Mouse (Mus musculus) forebrain, embryonic 13.5 days (tissue): ENCODE results near the gene Sall2. TPM values are rescaled to one million over a fixed set of nuclear protein-coding genes. Genes with fewer than 3 reads are reported as not detected.
"Not testable (repeated sequence)": the region's sequence is repeated elsewhere in the genome, so short reads cannot be mapped to it uniquely, and the experiment has no call there.

Experiments used
- ATAC-seq: fragments of 200-750 bp; cut with Nextera tagmentation; 2 replicates; pipeline ENCODE4 v1.8.0; 2017
- H3K27ac ChIP-seq: fragments of 300-500 bp; sonication (generic); 2 replicates; pipeline ENCODE4 v1.5.1; 2015; ENCODE audit warnings: inconsistent platforms, mild to moderate bottlenecking, moderate library complexity
- H3K27me3 ChIP-seq: fragments of 300-500 bp; sonication (generic); 2 replicates; pipeline ENCODE4 v1.6.1; 2015; ENCODE audit warnings: mild to moderate bottlenecking, inconsistent platforms
- H3K36me3 ChIP-seq: fragments of 300-500 bp; sonication (generic); 2 replicates; pipeline ENCODE4 v1.6.1; 2015; ENCODE audit warnings: mild to moderate bottlenecking, inconsistent platforms; ENCODE audit not compliant: poor library complexity, severe bottlenecking
- H3K4me1 ChIP-seq: fragments of 300-500 bp; sonication (generic); 2 replicates; pipeline ENCODE4 v1.6.1; 2015; ENCODE audit warnings: inconsistent platforms
- H3K4me2 ChIP-seq: fragments of 300-500 bp; sonication (generic); 2 replicates; pipeline ENCODE4 v1.6.1; 2015; ENCODE audit warnings: inconsistent platforms, mild to moderate bottlenecking, moderate library complexity
- H3K4me3 ChIP-seq: fragments of 300-500 bp; sonication (generic); 2 replicates; pipeline ENCODE4 v1.5.1; 2015; ENCODE audit warnings: mild to moderate bottlenecking, inconsistent platforms
- H3K9ac ChIP-seq: fragments of 300-500 bp; sonication (generic); 2 replicates; pipeline ENCODE4 v1.6.1; 2015; ENCODE audit warnings: mild to moderate bottlenecking, inconsistent platforms
- H3K9me3 ChIP-seq: fragments of 300-500 bp; sonication (generic); replicated peaks from 2 replicates; pipeline ENCODE4 v1.6.1; 2016; ENCODE audit warnings: inconsistent platforms
- WGBS: fragments of 180-500 bp; shearing (Covaris S2); methylation state at CpG from one replicate; pipeline ENCODE4 v1.1.7; 2015; 5-methylcytosine and 5-hydroxymethylcytosine counted together
- polyA plus RNA-seq: library from polyadenylated mRNA; unstranded; fragments of >200 nt; fragmentation: Nextera tagmentation; extraction: Ambion mirVana; gene quantifications from 2 replicates; pipeline ENCODE4 v1.2.1, GENCODE M21; 2015

Sall2 gene
- polyA plus RNA-seq, 1 experiment from 2014 or later = 38.2 TPM

- H3K36me3 ChIP-seq = peaks cover 44% of the 10 kb centered on the region
- H3K4me1 ChIP-seq = peaks cover 60% of the 10 kb centered on the region
- ATAC-seq = peak; percentile 88
- H3K27me3 ChIP-seq = no peaks in the 10 kb centered on the region
- H3K27ac ChIP-seq = peak overlapping the region; percentile 94
- no peaks in the 10 kb centered on the region for H3K9me3 ChIP-seq
- peak overlapping the region; percentile 91 for H3K4me2 ChIP-seq
- H3K4me3 ChIP-seq = peak overlapping the region; percentile 69
- H3K9ac ChIP-seq = peak overlapping the region; percentile 91
- WGBS = under 1% methylated on average over 33 of the region's 41 CpGs
These were observed 12.6 kb downstream of the Sall2 start for GRCm38 (mm10) chr14:52315792-52316440.

- Histone ChIP-seq H3K36me3 (peaks cover 50% of the 10 kb centered on the region), H3K4me2 (peak overlapping the region; percentile 91), H3K4me1 (peaks cover 64% of the 10 kb centered on the region), H3K4me3 (peak overlapping the region; percentile 69), H3K27ac (peak overlapping the region; percentile 94), H3K27me3 (no peaks in the 10 kb centered on the region), H3K9ac (peak overlapping the region; percentile 91), H3K9me3 (no peaks in the 10 kb centered on the region)
- WGBS = 12% methylated on average over 17 of the region's 17 CpGs
- peak; percentile 3; the same call in 1 of the 2 replicates for ATAC-seq
These were observed 13.2 kb downstream of the Sall2 start for GRCm38 (mm10) chr14:52315283-52315780.

GRCm38 (mm10) chr14:52314808-52315150 lies 13.8 kb downstream of the Sall2 start:
- peak overlapping the region; percentile 69 for H3K4me3 ChIP-seq
- H3K4me2 ChIP-seq = peak overlapping the region; percentile 91
- peak overlapping the region; percentile 94; the same call in 1 of the 2 replicates for H3K27ac ChIP-seq
- peaks cover 64% of the 10 kb centered on the region for H3K4me1 ChIP-seq
- no peaks in the 10 kb centered on the region for H3K27me3 ChIP-seq
- H3K36me3 ChIP-seq = peaks cover 51% of the 10 kb centered on the region
- H3K9me3 ChIP-seq = no peaks in the 10 kb centered on the region
- peak overlapping the region; percentile 91 for H3K9ac ChIP-seq
- no peak for ATAC-seq
- WGBS = 42% methylated on average over 8 of the region's 8 CpGs

GRCm38 (mm10) chr14:52313931-52314807 lies 14.4 kb downstream of the Sall2 start:
- peak overlapping the region; percentile 69 for H3K4me3 ChIP-seq
- H3K9ac ChIP-seq = peak overlapping the region; percentile 91
- H3K27ac ChIP-seq = peak overlapping the region; percentile 94; the same call in 1 of the 2 replicates
- peaks cover 59% of the 10 kb centered on the region for H3K4me1 ChIP-seq
- no peaks in the 10 kb centered on the region for H3K9me3 ChIP-seq
- H3K27me3 ChIP-seq = no peaks in the 10 kb centered on the region
- H3K4me2 ChIP-seq = peak overlapping the region; percentile 91
- no peak for ATAC-seq
- H3K36me3 ChIP-seq = peaks cover 57% of the 10 kb centered on the region
- 83% methylated on average over 26 of the region's 26 CpGs for WGBS

- H3K4me2 ChIP-seq = peak overlapping the region; percentile 22
- no peaks in the 10 kb centered on the region for H3K27me3 ChIP-seq
- no peak overlapping the region for H3K27ac ChIP-seq
- H3K36me3 ChIP-seq = peaks cover 66% of the 10 kb centered on the region
- no peak overlapping the region for H3K4me3 ChIP-seq
- ATAC-seq = no peak
- H3K9me3 ChIP-seq = no peaks in the 10 kb centered on the region
- 78% methylated on average over 2 of the region's 2 CpGs for WGBS
- no peak overlapping the region for H3K9ac ChIP-seq
- peaks cover 50% of the 10 kb centered on the region for H3K4me1 ChIP-seq
These were observed 17.7 kb downstream of the Sall2 start for GRCm38 (mm10) chr14:52310906-52311305.

GRCm38 (mm10) chr14:52310343-52310742 lies 18.2 kb downstream of the Sall2 start:
- Histone ChIP-seq H3K36me3 (peaks cover 66% of the 10 kb centered on the region), H3K4me1 (peaks cover 48% of the 10 kb centered on the region)
- not testable (repeated sequence) for H3K9ac ChIP-seq, H3K9me3 ChIP-seq, H3K27me3 ChIP-seq, H3K4me2 ChIP-seq, H3K4me3 ChIP-seq, H3K27ac ChIP-seq, ATAC-seq
- WGBS = 94% methylated on average over 6 of the region's 6 CpGs

GRCm38 (mm10) chr14:52306100-52306499 lies 22.5 kb downstream of the Sall2 start:
- no peaks in the 10 kb centered on the region for H3K27me3 ChIP-seq
- H3K36me3 ChIP-seq = peaks cover 23% of the 10 kb centered on the region
- H3K4me2 ChIP-seq = no peak overlapping the region
- WGBS = 96% methylated on average over 2 of the region's 2 CpGs
- H3K9ac ChIP-seq = no peak overlapping the region
- no peaks in the 10 kb centered on the region for H3K9me3 ChIP-seq
- H3K4me3 ChIP-seq = no peak overlapping the region
- no peak for ATAC-seq
- peaks cover 17% of the 10 kb centered on the region for H3K4me1 ChIP-seq
- no peak overlapping the region for H3K27ac ChIP-seq

GRCm38 (mm10) chr14:52304644-52305271 lies 23.8 kb downstream of the Sall2 start, which contains the start of gene Mettl3:
Gene Mettl3 (minus strand): TSS chr14:52305128.
- peak within 1 kb of the TSS; percentile 91 for H3K27ac ChIP-seq
- H3K36me3 ChIP-seq = peaks cover 22% of the 10 kb centered on the region
- H3K4me2 ChIP-seq = peak within 1 kb of the TSS; percentile 80
- under 1% methylated on average over 46 of the region's 46 CpGs for WGBS
- H3K9me3 ChIP-seq = no peaks in the 10 kb centered on the region
- peak within 1 kb of the TSS; percentile 72 for H3K4me3 ChIP-seq
- peak; percentile 94 for ATAC-seq
- H3K9ac ChIP-seq = peak within 1 kb of the TSS; percentile 83
- H3K27me3 ChIP-seq = no peaks in the 10 kb centered on the region
- peaks cover 11% of the 10 kb centered on the region for H3K4me1 ChIP-seq

- ATAC-seq, H3K4me3 ChIP-seq, H3K9me3 ChIP-seq, H3K27ac ChIP-seq, H3K27me3 ChIP-seq, H3K9ac ChIP-seq: not testable (repeated sequence)
- WGBS = 88% methylated on average over 3 of the region's 3 CpGs
- Histone ChIP-seq H3K4me2 (peak overlapping the region; percentile 80), H3K4me1 (peaks cover 11% of the 10 kb centered on the region), H3K36me3 (peaks cover 20% of the 10 kb centered on the region)
These were observed 25.0 kb downstream of the Sall2 start for GRCm38 (mm10) chr14:52303517-52303916.

- Histone ChIP-seq H3K9me3 (no peaks in the 10 kb centered on the region), H3K9ac (no peak overlapping the region), H3K27me3 (no peaks in the 10 kb centered on the region), H3K4me1 (no peaks in the 10 kb centered on the region), H3K4me3 (no peak overlapping the region), H3K4me2 (no peak overlapping the region), H3K36me3 (peaks cover 90% of the 10 kb centered on the region), H3K27ac (no peak overlapping the region)
- WGBS = 64% methylated on average over 6 of the region's 6 CpGs
- peak; percentile 67 for ATAC-seq
These were observed 32.9 kb downstream of the Sall2 start for GRCm38 (mm10) chr14:52295558-52296264.

- Histone ChIP-seq H3K9ac (no peak overlapping the region), H3K27me3 (no peaks in the 10 kb centered on the region), H3K9me3 (no peaks in the 10 kb centered on the region), H3K27ac (no peak overlapping the region), H3K4me3 (no peak overlapping the region), H3K36me3 (peaks cover 39% of the 10 kb centered on the region), H3K4me1 (peaks cover 8% of the 10 kb centered on the region), H3K4me2 (no peak overlapping the region)
- WGBS = 88% methylated on average over 3 of the region's 3 CpGs
- ATAC-seq = no peak
These were observed 44.4 kb downstream of the Sall2 start for GRCm38 (mm10) chr14:52284191-52284590.
